Mouse (Mus musculus): ENCODE data around the gene Golph3.
A peak's percentile ranks its signal among the peaks of the same experiment; 100 is the strongest.

Gene Golph3

GRCm38 (mm10) chr15:12319889-12320288 is 1.4 kb upstream of the Golph3 start:
- no peak for DNase-seq

GRCm38 (mm10) chr15:12320441-12321090 is 684 bp upstream of the Golph3 start:
- no peak for DNase-seq

- peak; percentile 57 for DNase-seq
Measured at GRCm38 (mm10) chr15:12321788-12322621, 755 bp downstream of the Golph3 start, which contains the start of gene 1810049J17Rik. 1810049J17Rik (minus strand) TSS chr15:12321899.

DNA sequence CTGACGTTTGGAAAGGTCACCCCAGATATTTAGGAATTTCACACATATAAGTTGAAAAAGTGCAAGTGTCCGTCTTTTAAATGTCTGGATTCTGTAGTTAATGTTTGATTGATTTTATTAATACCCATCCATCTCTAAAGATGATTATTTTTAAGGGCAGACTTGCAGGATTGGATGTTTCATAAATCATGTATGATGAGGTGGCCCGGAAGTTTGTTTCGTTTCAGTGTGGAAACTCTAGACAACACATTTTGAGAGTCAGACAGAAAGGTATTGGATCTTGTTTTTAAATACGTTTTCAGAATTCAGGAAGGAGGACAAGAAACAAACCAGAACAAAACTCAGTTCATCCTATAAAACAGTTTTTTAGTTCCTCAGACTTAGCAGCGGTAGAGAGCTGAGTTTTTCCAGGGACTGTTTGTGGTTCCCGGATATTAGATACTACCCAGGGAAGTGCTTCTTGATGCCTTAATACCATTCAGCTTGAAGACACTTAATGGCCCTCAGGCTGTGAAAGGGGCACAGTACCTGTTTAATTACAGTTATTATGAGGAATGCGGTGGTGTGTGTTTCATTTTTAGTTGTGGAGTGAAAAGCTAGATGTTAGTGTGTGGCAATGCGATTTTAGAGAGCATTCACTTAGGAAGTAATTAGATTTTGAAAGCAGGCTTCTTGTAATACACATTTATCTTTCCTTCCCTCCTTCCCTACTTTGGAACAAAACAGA is 1.6 kb downstream of the Golph3 start:
- DNase-seq, result no peak

DNA sequence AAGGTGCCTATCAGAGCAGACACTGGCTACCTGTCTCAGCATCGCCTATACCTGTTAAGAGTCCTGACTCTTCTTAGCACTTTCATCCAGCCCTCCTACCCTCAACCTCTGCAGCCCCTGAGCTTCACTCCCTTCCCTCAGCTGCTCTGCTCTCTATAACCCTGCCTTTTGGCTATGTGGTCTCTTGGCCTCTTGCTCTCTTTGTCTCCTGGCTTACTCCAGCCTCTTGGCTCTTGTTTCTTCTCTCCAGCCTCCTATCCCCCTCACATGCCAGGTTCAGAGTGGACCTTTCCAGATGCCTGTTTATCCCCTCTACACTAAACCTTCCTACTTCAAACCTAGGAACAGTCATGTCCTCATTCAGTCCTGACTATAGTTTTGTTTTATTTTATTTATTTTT is 3.1 kb downstream of the Golph3 start:
- no peak for DNase-seq

GRCm38 (mm10) chr15:12330389-12330788 is 9.1 kb downstream of the Golph3 start:
- no peak for DNase-seq

GRCm38 (mm10) chr15:12330892-12331291 is 9.6 kb downstream of the Golph3 start:
- no peak for DNase-seq

DNA sequence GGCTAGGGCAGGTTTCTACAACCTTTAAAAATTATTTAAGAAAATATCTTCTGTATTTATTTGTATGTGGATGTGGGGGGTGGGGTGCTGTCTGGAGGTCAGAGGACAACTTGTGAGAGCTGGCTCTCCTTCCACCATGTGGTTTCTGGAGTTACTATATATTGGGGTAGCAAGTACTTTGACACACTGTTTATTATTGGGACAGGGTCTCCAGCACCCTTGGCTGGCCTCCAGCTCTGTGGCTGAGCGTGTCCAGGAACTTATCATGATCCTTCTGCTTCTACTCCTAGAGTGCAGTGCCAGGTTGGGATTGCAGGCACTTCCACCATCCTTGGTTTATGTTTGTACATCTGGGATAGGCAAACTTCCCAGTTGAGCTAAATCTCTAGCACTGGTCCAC is 10.1 kb downstream of the Golph3 start:
- no peak for DNase-seq

- DNase-seq, result no peak
Measured at GRCm38 (mm10) chr15:12334381-12334780, 13.1 kb downstream of the Golph3 start.

DNA sequence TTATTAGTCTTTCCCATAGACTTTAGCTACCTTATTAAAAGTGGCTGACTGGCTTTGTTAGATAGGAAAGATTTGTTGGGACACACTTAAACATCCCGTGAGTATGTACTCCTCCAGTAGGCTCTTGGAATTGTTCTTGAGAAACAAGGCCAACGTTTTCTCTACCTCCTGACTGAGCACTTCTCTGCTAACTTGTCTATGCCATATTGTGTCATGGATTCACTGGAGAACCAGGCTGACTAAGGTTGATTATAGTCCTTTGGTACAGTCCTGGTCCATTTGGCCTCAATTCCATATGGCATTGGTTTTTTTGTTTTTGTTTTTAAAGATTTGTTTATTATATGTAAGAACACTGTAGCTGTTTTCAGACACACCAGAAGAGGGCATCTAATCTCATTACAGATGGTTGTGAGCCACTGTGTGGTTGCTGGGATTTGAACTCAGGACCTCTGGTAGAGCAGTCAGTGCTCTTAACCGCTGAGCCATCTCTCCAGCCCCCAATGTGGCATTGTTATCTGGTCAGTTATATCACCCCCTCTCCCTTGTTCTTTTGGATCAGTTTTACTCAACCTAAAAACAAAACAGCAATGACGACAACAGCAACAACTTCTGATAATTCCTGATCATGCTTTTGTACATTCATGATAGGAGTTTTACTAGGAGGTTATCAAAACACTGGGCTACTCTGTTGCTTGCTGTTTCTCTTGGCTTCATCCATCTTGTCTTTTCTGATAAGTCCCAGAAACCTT is 16.0 kb downstream of the Golph3 start:
- DNase-seq, result no peak

DNA sequence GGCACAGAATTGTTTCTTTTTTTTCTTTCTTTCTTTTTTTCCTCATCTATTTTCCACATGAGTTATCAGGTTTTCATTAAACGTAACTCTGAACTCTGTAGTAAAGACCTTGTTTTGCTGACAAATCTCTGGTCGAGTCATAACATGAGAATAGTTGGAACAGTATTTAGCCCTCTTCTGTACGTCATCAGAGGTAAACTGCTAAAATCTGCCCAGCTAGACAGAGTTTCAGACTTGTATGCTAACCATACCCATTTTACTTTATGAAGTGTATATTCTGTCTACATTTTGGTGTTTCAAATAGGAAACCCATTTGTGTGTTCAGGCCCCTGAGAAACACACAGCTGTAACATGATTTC is 16.5 kb downstream of the Golph3 start:
- DNase-seq, result no peak

DNA sequence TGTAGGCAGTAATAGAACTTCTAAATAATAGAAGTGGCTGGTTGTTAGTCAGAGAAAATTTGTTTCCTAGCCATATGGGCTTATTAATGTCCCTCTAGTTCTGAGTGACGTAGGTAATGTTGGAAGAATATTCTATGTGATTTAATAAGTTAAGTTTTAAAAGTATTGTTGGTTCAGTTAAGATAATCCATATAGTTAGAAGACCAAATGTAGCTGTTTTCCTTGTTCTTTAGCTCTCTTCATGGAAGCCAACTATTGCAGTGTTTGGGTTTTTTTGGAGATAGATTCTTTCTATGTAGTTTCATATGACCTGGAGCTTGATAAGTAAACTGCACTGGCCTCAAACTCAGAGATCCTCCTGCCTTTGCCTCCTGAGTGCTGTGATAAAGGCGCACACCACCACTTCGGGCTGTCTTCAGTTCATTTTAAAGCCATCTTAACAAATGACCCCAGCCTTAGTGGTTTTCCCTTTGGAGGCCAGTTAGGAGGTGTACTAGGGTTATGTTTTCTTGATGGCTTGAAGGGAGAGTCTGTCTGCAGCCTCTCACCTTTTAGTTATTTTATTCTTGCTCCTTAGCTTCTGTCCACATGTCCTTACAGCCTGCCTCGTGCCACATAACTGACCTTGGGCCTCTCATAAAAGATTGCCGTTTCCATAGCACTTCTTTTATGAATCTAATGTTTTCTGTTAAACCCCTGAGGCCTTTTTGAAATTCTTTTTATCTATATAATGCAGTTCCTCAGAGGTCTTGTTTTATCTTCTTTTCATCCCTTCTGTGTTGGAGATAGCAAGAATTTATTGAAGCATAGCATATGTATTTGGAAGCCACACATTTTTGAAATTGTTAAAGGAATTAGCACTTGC is 19.5 kb downstream of the Golph3 start:
- DNase-seq, result no peak

DNA sequence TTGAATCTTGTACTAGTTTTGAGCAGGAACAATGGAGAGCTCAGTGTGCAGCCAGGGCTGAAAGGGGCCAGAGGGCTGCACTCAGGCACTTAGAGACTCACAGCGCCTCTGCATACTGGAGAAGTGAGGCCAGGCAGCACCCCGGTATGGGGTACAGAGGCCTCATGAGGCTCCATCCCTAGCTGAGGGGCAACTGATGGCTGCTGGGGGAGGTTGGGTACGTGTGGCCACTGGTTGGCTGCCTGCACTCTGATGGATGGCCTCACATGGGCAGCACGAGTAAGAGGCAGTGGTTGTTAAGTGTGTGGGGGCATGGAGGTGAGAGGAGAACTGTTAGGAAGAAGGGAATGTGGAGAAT is 20.1 kb downstream of the Golph3 start:
- no peak for DNase-seq

DNA sequence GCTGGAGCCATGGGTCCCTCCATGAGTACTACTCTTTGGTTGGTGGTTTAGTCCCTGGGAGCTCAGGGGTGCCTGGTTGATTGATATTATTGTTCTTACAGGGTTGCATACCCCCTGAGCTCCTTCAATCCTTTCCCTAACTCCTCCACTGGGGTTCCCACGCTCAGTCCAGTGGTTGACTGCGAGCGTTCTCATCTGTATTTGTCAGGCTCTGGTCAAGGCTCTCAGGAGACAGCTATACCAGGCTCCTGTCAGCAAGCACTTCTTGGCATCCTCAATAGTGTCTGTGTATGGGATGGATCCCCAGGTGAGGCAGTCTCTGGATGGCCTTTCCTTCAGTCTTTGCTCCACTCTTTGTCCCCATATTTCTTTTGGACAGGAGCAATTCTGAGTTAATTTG is 25.7 kb downstream of the Golph3 start:
- no peak for DNase-seq

DNA sequence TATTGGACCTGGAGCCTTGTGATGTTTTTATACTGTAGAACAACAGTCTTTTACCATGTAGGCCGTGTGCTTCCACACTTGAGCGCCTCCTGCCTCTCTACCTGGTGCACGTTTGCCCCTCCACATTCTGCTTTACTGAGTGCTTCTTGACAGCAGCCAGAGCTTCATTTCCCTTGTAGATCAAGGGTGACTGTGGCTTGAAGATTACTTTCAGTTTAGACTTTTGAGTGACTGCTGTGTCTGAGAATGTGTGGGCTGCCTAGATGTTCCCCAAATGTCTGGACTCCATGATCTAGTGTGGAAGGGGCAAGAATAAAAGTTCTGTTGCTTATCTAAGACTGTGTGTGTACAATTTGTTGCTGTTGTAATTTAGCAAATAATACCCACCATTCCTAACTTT is 27.7 kb downstream of the Golph3 start:
- no peak for DNase-seq

DNA sequence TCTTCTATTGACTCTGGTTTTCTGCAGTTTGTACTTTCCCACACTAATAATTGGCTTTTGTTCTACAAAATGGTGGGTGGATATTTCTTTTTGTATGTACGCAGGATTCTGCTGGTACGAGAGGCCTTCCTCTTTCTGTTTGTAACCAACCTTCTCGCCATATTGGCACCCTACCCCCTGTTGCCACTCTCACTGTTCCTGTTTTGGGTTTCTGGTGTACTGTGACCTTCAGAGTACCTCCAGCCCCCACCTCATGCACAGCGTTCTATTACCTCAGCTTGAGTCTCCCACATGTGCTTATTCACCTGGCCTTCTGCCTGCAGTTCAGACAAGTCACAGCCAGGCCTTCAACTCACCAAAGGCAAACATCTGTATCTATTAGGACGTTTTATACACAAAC is 28.6 kb downstream of the Golph3 start:
- DNase-seq, result no peak

GRCm38 (mm10) chr15:12351470-12351869 is 30.2 kb downstream of the Golph3 start:
- no peak for DNase-seq

- DNase-seq, result no peak
Measured at GRCm38 (mm10) chr15:12354281-12354810, 33.1 kb downstream of the Golph3 start.

GRCm38 (mm10) chr15:12355261-12355660 is 34.0 kb downstream of the Golph3 start:
- no peak for DNase-seq

GRCm38 (mm10) chr15:12355907-12356306 is 34.7 kb downstream of the Golph3 start:
- DNase-seq, result no peak

GRCm38 (mm10) chr15:12357459-12357858 is 36.2 kb downstream of the Golph3 start:
- DNase-seq, result no peak

DNA sequence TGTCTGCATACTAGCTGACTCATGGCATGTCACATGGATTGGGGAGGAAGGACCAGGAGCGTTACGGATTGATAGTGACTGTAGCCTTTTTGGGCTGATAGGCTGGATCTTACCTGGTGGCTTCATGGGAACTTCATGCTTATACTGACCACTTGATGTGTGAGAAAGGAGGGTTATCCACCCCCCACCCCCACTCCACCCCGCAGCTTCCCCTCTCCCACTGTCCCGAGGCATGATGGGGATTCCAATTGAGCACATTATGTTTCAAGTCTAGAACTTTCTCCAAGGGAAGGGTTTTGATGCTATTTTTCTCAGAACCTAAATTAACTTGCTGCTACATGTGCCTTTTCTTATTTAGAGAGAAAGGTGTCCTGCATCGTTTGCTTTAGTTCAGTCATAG is 37.1 kb downstream of the Golph3 start:
- DNase-seq, result no peak

Measured in cerebellum, adult 9-11 months (tissue).